Mouse (Mus musculus): ENCODE measurements around the gene Dysf.

DNA sequence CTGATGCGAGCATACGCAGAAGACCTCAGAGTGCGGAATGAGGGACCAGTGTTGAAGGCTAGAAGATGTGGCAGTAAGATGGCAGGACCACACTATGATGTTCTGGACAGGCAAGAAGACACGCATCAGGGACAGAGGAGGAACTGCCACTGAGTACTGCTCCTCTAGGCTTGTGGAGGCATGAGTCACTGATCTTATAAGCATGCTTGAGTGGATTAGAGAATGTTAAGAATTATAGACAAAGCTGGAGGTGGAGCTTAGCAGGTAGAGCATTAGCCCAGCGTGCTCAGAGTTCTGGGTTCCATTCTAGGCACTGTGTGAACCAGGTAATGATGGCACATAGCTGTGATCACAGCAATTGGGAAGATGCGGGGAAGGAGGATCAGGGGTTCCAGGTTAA, 165.2 kb downstream of the Dysf start:
- TF ChIP-seq CTCF (conservative IDR thresholded peaks at IDR 0.05; ENCODE audit: insufficient read depth, insufficient read length, low read depth, low read length) = no peak
- no peak for TF ChIP-seq POLR2A (IDR thresholded peaks at IDR 0.05; ENCODE audit: low read depth, low read length)

Measured in kidney, adult 2 months (tissue).